Mouse (Mus musculus): ENCODE measurements around the gene Slc33a1. TPM values are rescaled to one million over a fixed set of nuclear protein-coding genes. Genes with fewer than 3 reads are reported as not detected.

The Slc33a1 gene
- polyA plus RNA-seq, 1 experiment from 2014 or later = 25.4 TPM

DNA sequence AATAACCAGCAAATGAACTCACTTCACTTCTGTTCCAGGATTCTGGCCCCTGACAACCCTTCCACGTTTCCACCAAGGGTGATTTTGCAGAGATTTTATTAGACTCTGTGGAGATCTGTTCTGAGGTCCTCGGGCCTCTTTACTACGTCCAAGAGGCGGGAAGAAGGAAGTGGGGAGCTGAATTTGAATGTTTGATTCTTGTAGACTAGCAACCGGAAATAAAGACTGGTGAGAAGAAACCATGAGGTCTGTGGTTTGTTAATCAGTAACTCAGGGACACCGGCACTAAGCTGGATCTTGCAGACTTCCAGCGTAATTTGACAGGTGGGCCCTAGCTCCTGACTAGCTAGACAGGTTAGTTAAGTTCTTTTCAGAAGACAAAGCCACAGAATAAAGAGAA, 70.9 kb downstream of the Slc33a1 start:
- 0 out of 2 replicates have a peak overlapping the region, but pooled peaks have one; percentile 28 for H3K9ac ChIP-seq (ENCODE audit: low read length)
- H3K4me3 ChIP-seq (ENCODE audit: low read depth, low read length) = peak overlapping the region; percentile 31
- H3K27me3 ChIP-seq (ENCODE audit: control insufficient read depth, insufficient read depth, low read length) = no peaks in the 10 kb centered on the region
- TF ChIP-seq EP300 (optimal IDR thresholded peaks at IDR 0.05) (no peak), CTCF (IDR thresholded peaks at IDR 0.05; ENCODE audit: low read depth) (no peak)
- DNase-seq (ENCODE audit: low spot score) = peak; percentile 47
- H3K9me3 ChIP-seq (ENCODE audit: control insufficient read depth, low read length) = no peaks in the 10 kb centered on the region
- H3K36me3 ChIP-seq (ENCODE audit: control insufficient read depth, insufficient read depth, low read length) = no peaks in the 10 kb centered on the region
- no peaks in the 10 kb centered on the region for H3K4me1 ChIP-seq (replicated peaks; ENCODE audit: control insufficient read depth, insufficient read depth)
- H3K4me2 ChIP-seq (replicated peaks; ENCODE audit: low read depth) = peak overlapping the region; percentile 15
- H3K27ac ChIP-seq (replicated peaks) = peak overlapping the region; percentile 70
- ATAC-seq (ENCODE audit: low FRiP score, low TSS enrichment) = peak; percentile 92
- WGBS = 50% methylated on average over 7 of the region's 7 CpGs

GRCm38 (mm10) chr3:63892154-63892553, 72.4 kb downstream of the Slc33a1 start:
- DNase-seq (ENCODE audit: low spot score) (no peak), ATAC-seq (ENCODE audit: low FRiP score, low TSS enrichment) (no peak)
- no peaks in the 10 kb centered on the region for H3K4me1 ChIP-seq (replicated peaks; ENCODE audit: control insufficient read depth, insufficient read depth)
- H3K36me3 ChIP-seq (ENCODE audit: control insufficient read depth, insufficient read depth, low read length) = no peaks in the 10 kb centered on the region
- TF ChIP-seq CTCF (IDR thresholded peaks at IDR 0.05; ENCODE audit: low read depth) (no peak), EP300 (optimal IDR thresholded peaks at IDR 0.05) (no peak)
- no peak overlapping the region for H3K4me2 ChIP-seq (replicated peaks; ENCODE audit: low read depth)
- H3K27me3 ChIP-seq (ENCODE audit: control insufficient read depth, insufficient read depth, low read length) = no peaks in the 10 kb centered on the region
- H3K27ac ChIP-seq (replicated peaks) = no peak overlapping the region
- H3K9ac ChIP-seq (ENCODE audit: low read length) = no peak overlapping the region
- no peaks in the 10 kb centered on the region for H3K9me3 ChIP-seq (ENCODE audit: control insufficient read depth, low read length)
- H3K4me3 ChIP-seq (ENCODE audit: low read depth, low read length) = no peak overlapping the region
- WGBS = 23% methylated on average over 3 of the region's 3 CpGs

Other genes starting within 250 kb of the Slc33a1 start
- gene Plch1, start 65.3 kb downstream of the Slc33a1 start, polyA plus RNA-seq (2015; fragmentation: Nextera tagmentation; extraction: Ambion mirVana) = 1.7 TPM in 2 replicates
- gene E130311K13Rik, start 35.3 kb downstream of the Slc33a1 start, polyA plus RNA-seq (2015; fragmentation: Nextera tagmentation; extraction: Ambion mirVana) = 6.3 and 6.9 TPM in 2 replicates
- 16.2 and 16.3 TPM in 2 replicates for gene Gmps, start 11.3 kb upstream of the Slc33a1 start, polyA plus RNA-seq (2015; fragmentation: Nextera tagmentation; extraction: Ambion mirVana)
- gene Vmn2r1, start 116.8 kb upstream of the Slc33a1 start, polyA plus RNA-seq (2015; fragmentation: Nextera tagmentation; extraction: Ambion mirVana) = 0.05 and 0.06 TPM in 2 replicates
- gene Vmn2r2, start 177.2 kb upstream of the Slc33a1 start, polyA plus RNA-seq (2015; fragmentation: Nextera tagmentation; extraction: Ambion mirVana) = not detected in 2 replicates